Mouse (Mus musculus): Measurements from ENCODE around the gene Sphk2. TPM values are rescaled to one million over a fixed set of nuclear protein-coding genes. Genes with fewer than 3 reads are reported as not detected.
A peak's percentile ranks its signal among the peaks of the same experiment; 100 is the strongest.

Sphk2 gene
- total and polyA plus RNA-seq, 2 experiments from 2014 or later, result 15.8 to 23.5 TPM

DNA sequence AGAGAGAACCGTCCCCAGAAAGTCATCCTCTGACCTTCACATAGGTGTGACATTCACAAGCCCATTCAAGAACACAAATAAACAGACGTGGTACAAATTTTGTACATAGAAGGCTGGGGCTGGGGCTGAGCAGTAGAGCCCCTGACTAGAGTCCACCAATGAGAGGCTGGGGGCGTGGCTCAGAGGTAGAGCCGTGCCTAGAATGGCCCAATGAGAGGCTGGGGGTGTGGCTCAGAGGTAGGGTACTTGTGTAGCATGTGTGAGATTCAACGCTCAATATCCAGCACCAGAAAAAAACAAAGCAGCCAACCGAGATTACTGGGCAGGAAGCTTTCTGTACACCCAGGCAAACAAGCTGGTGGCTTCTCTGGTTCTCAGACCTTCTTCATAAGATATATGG, 37.9 kb upstream of the Sphk2 start:
- H3K36me3 ChIP-seq (ENCODE audit: insufficient read depth, low read length), result no peaks in the 10 kb centered on the region
- no peak for TF ChIP-seq CTCF (IDR thresholded peaks at IDR 0.05)

DNA sequence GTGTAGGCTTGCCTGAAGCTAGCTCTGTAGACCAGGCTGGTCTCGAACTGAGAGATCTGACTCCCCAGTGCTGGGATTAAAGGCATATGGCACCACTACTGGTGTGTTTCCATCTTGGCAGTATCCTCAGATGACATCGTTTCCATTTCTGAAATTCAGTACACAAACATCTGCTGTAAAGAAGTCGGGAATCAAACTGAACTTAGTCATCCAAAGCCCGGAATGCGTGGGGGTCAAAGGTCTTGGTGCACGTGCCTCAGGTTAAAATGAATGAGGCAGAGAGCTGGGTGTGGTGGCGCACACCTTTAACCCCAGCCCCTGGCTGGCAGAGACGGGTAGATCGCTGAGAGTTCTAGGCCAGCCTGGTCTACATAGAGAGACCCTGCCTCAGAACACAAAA, 32.4 kb upstream of the Sphk2 start:
- no peak for TF ChIP-seq CTCF (IDR thresholded peaks at IDR 0.05)
- WGBS, result 80% methylated on average over 9 of the region's 9 CpGs
- ATAC-seq (ENCODE audit: low FRiP score), result no peak

More for the DNA sequence above, 37.9 kb upstream of the Sphk2 start:
- WGBS, result 66% methylated on average over 6 of the region's 6 CpGs
- Histone ChIP-seq H3K4me2 (ENCODE audit: low read depth, low read length, poor library complexity, severe bottlenecking) (no peak overlapping the region), H3K4me3 (ENCODE audit: low read depth, low read length) (no peak overlapping the region), H3K9me3 (ENCODE audit: low read length) (no peaks in the 10 kb centered on the region), H3K4me1 (ENCODE audit: insufficient read depth, low read length) (no peaks in the 10 kb centered on the region), H3K27ac (ENCODE audit: low read depth, low read length) (no peak overlapping the region), H3K9ac (replicated peaks; ENCODE audit: low read length, poor library complexity, severe bottlenecking) (no peak overlapping the region), H3K27me3 (ENCODE audit: insufficient read depth, low read length) (peaks cover 18% of the 10 kb centered on the region)
- DNase-seq (ENCODE audit: low spot score), result no peak
- ATAC-seq (ENCODE audit: low FRiP score), result no peak

DNA sequence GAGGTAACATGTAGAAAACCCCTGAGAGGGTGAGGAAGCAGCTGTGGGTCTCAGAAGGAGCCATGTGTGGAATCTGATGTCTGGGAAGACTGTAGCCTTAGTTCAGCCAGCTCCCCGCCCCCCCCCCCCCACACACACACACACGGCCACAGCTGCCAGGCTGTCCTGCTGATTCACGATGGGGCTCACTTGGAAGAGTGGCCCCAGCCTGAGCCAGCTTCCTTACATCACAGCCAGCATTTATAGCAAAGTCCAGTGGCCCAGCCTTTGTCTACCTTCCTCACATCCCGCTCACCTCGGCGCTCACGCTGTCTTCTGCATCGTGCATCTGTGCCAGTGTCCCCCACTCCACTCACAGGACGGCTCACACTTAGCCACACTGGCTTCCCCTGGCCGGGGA, 31.6 kb upstream of the Sphk2 start:
- TF ChIP-seq CTCF (IDR thresholded peaks at IDR 0.05), result no peak
- Histone ChIP-seq H3K4me2 (ENCODE audit: low read depth, low read length, poor library complexity, severe bottlenecking) (no peak overlapping the region), H3K9ac (replicated peaks; ENCODE audit: low read length, poor library complexity, severe bottlenecking) (no peak overlapping the region), H3K4me3 (ENCODE audit: low read depth, low read length) (no peak overlapping the region), H3K27me3 (ENCODE audit: insufficient read depth, low read length) (no peaks in the 10 kb centered on the region), H3K27ac (ENCODE audit: low read depth, low read length) (no peak overlapping the region), H3K9me3 (ENCODE audit: low read length) (no peaks in the 10 kb centered on the region), H3K4me1 (ENCODE audit: insufficient read depth, low read length) (no peaks in the 10 kb centered on the region), H3K36me3 (ENCODE audit: insufficient read depth, low read length) (no peaks in the 10 kb centered on the region)
- WGBS, result 55% methylated on average over 9 of the region's 10 CpGs
- no peak for ATAC-seq (ENCODE audit: low FRiP score)
- DNase-seq (ENCODE audit: low spot score), result no peak

More for the DNA sequence above, 32.4 kb upstream of the Sphk2 start:
- no peak for DNase-seq (ENCODE audit: low spot score)
- Histone ChIP-seq H3K4me2 (ENCODE audit: low read depth, low read length, poor library complexity, severe bottlenecking) (no peak overlapping the region), H3K27ac (ENCODE audit: low read depth, low read length) (no peak overlapping the region), H3K9ac (replicated peaks; ENCODE audit: low read length, poor library complexity, severe bottlenecking) (no peak overlapping the region), H3K9me3 (ENCODE audit: low read length) (no peaks in the 10 kb centered on the region), H3K36me3 (ENCODE audit: insufficient read depth, low read length) (no peaks in the 10 kb centered on the region), H3K4me3 (ENCODE audit: low read depth, low read length) (no peak overlapping the region), H3K4me1 (ENCODE audit: insufficient read depth, low read length) (no peaks in the 10 kb centered on the region), H3K27me3 (ENCODE audit: insufficient read depth, low read length) (no peaks in the 10 kb centered on the region)

DNA sequence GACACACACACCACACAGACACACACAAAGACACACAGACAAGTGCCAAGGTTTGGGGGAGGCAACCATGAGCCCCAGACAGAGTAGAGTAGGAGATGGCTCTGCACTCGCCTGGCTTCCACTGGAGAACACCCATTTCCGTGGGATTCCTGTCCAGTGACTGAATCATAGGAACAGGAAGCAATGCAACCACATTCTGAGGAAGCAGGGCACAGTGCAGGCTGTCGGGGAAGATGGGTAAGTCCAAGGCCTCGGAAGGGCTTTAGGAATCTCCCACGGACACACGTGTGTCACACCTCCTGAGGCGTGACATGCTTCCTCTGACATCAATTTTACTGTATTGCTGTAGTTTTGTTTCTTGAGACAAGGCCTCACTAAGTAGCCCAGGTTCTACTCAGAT, 30.3 kb upstream of the Sphk2 start:
- 87% methylated on average over 7 of the region's 7 CpGs for WGBS
- Histone ChIP-seq H3K9ac (replicated peaks; ENCODE audit: low read length, poor library complexity, severe bottlenecking) (no peak overlapping the region), H3K9me3 (ENCODE audit: low read length) (no peaks in the 10 kb centered on the region), H3K36me3 (ENCODE audit: insufficient read depth, low read length) (no peaks in the 10 kb centered on the region), H3K27ac (ENCODE audit: low read depth, low read length) (no peak overlapping the region), H3K27me3 (ENCODE audit: insufficient read depth, low read length) (no peaks in the 10 kb centered on the region), H3K4me2 (ENCODE audit: low read depth, low read length, poor library complexity, severe bottlenecking) (no peak overlapping the region), H3K4me1 (ENCODE audit: insufficient read depth, low read length) (no peaks in the 10 kb centered on the region), H3K4me3 (ENCODE audit: low read depth, low read length) (no peak overlapping the region)
- ATAC-seq (ENCODE audit: low FRiP score) (no peak), DNase-seq (ENCODE audit: low spot score) (no peak)
- TF ChIP-seq CTCF (IDR thresholded peaks at IDR 0.05), result no peak

DNA sequence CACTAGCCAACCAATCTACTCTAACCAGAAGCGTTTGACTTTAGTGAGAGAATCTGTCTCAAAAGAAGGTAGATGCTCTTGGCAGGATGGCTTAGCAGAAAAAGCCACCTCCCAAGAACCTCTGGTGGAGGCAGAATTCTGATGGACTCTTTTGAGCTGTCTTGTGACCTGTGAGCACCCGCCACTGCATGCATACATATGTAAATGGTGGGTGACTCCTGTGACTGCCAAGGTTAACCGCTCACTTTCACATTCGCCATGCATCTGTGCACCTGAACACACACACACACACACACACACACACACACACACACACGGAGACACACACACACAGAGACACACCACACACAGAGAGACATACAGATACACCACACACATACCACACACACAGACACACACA, 29.6 kb upstream of the Sphk2 start:
- H3K4me2 ChIP-seq (ENCODE audit: low read depth, low read length, poor library complexity, severe bottlenecking), result no peak overlapping the region
- H3K36me3 ChIP-seq (ENCODE audit: insufficient read depth, low read length), result no peaks in the 10 kb centered on the region
- no peaks in the 10 kb centered on the region for H3K27me3 ChIP-seq (ENCODE audit: insufficient read depth, low read length)
- H3K9me3 ChIP-seq (ENCODE audit: low read length), result no peaks in the 10 kb centered on the region
- H3K4me1 ChIP-seq (ENCODE audit: insufficient read depth, low read length), result no peaks in the 10 kb centered on the region
- 80% methylated on average over 5 of the region's 5 CpGs for WGBS
- no peak overlapping the region for H3K4me3 ChIP-seq (ENCODE audit: low read depth, low read length)
- no peak overlapping the region for H3K27ac ChIP-seq (ENCODE audit: low read depth, low read length)
- DNase-seq (ENCODE audit: low spot score) (no peak), ATAC-seq (ENCODE audit: low FRiP score) (no peak)
- TF ChIP-seq CTCF (IDR thresholded peaks at IDR 0.05), result no peak
- no peak overlapping the region for H3K9ac ChIP-seq (replicated peaks; ENCODE audit: low read length, poor library complexity, severe bottlenecking)

DNA sequence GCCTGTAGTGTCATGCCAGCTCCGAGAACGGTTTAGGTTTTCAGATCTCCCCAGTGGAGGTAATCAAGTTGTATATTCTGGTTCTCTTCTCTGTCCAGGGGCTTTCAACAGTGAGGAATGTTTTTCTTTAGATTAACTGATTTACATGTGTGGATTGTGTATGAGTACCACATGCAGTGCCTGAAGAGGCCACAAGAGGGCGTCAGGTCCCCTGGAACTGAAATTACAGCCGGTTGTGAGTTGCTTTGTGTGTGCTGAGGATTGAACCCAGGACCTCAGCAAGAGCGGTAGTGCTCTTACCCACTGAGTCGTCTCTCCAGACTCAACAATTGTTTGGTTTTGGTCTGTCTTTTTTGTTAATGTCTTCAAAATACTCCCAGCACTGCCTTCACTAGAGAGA, 28.7 kb upstream of the Sphk2 start:
- no peak overlapping the region for H3K4me3 ChIP-seq (ENCODE audit: low read depth, low read length)
- H3K27ac ChIP-seq (ENCODE audit: low read depth, low read length), result no peak overlapping the region
- 63% methylated on average over 6 of the region's 6 CpGs for WGBS
- ATAC-seq (ENCODE audit: low FRiP score) (no peak), DNase-seq (ENCODE audit: low spot score) (no peak)
- no peak overlapping the region for H3K9ac ChIP-seq (replicated peaks; ENCODE audit: low read length, poor library complexity, severe bottlenecking)
- TF ChIP-seq CTCF (IDR thresholded peaks at IDR 0.05), result peak; percentile 58
- no peaks in the 10 kb centered on the region for H3K36me3 ChIP-seq (ENCODE audit: insufficient read depth, low read length)
- no peaks in the 10 kb centered on the region for H3K4me1 ChIP-seq (ENCODE audit: insufficient read depth, low read length)
- no peak overlapping the region for H3K4me2 ChIP-seq (ENCODE audit: low read depth, low read length, poor library complexity, severe bottlenecking)
- no peaks in the 10 kb centered on the region for H3K9me3 ChIP-seq (ENCODE audit: low read length)
- no peaks in the 10 kb centered on the region for H3K27me3 ChIP-seq (ENCODE audit: insufficient read depth, low read length)
